Mouse (Mus musculus) kidney, adult 11 months (tissue): ENCODE results near the gene Pnma1.

Experiments used
- DNase-seq: peaks from one replicate; pipeline ENCODE4 v3.0.0; 2022

The Pnma1 gene

DNA sequence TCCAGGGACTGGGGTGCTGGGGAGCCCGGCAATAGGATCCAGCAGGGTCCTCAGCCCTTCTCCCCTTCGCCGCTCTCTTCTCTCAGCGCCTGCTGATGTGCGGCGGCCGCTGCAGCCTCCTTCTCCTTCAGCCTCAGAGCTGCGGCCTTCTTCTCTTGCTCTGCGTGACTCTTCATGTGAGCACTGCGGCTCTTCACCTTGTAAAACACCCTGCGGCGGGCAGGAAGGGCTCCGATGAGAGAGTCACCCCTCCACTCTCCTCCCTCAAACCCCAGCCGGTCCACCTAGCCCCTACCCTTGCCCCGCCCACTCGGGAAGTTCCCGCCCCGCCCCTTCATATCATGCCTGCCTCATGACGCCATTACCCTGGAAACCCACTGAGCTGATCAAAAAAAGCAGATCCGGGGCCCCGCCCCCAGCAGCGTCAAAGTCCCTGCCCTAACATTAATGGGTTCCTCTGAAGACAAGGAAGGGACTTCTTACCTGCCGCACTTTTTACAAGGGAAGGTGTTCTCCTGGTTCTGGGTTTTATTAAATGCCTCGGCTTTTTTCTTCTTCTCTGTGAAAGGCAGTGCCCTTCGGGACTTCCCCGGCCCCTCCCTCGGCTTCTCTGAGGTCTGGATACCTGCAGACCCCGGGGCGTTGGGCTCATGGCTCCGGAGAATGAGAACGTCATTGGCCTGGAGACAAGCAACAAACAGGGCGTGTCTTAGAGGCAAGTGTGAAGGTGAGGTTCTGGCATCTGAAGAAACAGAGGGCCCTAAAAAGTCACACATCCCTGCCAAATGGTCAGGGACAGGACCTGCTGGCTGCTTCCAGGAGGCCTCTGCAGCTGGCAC lies 4.3 kb upstream of the Pnma1 start:
- DNase-seq = peak; percentile 6

DNA sequence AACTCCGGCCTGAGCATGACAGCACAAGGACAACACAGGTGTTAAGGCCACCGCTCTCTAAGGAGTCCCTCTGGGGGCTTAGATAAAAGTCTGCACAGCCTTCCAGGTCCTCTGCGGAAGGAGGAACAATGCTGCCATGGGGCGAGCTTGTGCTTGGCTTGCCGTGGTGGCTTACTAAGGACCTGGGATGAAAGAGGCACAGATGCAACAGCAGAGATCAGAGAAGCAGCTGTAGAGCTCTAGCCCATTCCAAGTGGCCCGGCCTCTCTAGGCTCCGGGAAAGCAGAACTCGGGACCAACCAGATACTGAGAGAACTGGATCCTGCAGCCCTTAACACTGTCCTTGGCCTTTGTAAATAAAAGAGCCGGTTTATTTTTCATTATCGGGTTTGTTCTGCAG lies 3.6 kb upstream of the Pnma1 start:
- no peak for DNase-seq

DNA sequence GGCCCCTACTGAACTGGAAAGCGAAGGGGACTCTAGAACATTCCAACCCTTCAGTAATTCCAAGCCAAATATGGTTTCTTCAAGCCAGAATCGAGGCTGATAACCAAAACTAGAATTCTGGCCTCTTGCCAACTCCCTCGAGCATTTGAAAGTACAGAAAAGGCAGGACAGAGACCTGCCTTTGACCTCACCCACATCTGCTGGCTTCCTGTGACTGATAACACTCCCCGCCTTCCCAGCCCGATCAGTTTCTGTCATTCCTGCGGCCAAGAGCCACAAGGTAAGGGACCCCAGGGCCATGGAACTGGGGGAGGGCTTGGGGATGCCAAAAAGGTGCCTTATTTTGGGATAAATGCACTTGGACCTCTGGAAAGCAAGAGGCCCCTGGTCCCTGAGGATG lies 2.7 kb upstream of the Pnma1 start:
- peak; percentile 3 for DNase-seq

DNA sequence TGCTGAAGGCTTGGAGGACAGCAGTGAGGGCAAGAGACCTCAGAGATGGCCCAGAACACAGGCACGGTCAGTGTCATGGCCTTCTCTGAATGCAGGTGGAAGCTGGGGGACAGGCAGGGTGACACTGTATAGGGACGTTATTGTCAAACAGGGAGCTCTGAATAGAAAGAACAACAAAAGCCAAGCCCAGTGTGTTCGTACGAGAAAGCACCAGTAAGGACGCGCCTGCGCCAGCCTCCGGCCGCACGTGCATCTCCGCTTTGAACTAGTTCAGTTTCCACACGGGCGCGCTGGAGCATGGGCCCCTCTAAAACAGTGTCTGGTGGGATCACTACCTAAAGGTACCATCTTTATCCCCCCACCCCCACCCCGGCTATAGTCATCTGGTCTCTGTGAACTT lies 1.7 kb upstream of the Pnma1 start:
- DNase-seq = peak; percentile 1

DNA sequence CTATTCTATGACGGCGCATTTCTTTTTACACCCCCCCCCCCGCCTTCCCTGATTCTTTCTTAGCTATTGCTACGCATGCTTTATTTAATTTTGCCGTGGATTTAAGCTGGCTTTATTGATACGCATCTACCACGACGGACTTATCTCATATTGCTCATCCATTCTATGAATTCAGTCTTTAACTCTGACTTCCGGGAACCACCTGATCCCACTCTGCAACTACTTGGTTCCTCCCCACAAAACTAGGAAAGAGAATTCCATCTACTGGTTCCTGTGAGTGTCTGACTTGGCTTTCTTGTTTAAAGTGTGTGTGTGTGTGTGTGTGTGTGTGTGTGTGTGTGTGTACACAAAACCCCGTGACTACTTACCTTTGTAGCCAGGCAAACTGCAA lies 328 bp upstream of the Pnma1 start:
- no peak for DNase-seq

DNA sequence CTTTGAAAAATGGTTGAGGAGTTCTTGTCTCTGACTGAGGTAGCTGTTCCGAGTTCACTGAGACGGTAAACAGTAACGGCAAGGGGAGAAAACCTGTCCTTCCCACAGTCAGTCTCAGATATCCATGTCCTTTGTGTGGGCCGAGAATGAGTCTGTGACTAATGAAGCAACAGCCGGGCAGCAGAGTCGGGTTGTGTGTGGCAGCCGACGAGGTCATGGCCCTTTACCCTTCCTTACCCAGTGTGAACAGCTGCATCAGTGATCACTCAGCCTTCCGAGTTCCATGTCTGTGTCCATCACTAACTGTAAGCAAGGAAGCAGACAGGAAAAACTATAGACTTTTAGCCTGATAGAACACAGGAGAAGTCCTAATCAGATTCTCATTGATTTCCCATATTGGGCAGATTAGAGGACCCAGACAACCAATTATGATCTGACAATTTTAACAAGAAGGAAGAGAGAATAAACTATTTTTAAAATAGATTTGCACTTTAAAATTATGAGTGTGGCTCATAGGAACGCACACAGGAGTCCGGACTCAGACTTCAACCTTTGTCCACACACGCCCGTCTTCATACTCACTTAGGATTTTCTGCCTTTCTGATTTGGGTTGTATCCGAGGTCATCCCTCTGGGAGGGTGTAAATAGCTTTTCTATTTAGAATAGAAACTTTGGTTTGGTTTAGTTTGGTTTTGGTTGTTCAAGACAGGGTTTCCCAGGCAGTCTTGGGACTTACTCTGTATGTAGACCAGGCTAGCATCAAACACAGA lies 5.8 kb downstream of the Pnma1 start:
- peak; percentile 24 for DNase-seq

DNA sequence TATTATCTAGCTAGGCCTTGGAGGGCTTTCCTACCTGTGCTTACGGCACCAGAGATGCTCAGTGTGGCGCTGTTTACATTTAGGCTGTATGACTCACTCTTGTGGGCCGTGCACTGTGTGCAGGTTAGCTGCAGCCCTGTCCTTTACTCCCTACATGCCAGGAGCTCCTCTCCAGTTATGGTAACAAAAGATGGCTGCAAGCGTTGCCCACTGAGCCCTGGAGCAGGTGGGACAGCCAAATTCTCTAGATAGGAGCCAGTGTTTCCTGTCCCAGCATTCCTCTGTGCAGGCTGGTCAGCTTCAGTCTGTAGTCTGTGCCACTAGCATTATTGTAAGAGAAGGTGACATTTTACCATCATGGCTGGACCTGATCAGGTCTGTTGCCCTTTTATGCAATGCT lies 7.0 kb downstream of the Pnma1 start:
- DNase-seq = no peak

DNA sequence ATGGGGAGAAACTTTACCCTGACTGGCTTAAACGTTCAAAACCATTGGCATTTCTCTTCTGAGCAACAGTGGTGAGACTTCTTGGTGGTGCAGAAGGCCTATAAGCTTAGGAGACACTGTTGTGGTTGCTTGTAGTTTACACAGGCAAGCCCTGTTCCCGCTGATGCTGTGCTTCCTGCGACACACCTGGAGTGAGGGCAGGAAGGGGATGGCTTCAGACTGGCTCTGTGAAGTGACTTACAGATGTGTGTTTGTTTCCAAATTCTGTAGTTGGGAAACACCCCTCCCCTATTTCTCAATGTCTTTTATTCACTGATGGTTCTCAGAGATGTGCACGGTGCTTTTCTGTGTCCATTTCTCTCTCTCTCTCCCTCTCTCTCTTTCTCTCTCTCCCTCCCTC lies 8.2 kb downstream of the Pnma1 start:
- no peak for DNase-seq

DNA sequence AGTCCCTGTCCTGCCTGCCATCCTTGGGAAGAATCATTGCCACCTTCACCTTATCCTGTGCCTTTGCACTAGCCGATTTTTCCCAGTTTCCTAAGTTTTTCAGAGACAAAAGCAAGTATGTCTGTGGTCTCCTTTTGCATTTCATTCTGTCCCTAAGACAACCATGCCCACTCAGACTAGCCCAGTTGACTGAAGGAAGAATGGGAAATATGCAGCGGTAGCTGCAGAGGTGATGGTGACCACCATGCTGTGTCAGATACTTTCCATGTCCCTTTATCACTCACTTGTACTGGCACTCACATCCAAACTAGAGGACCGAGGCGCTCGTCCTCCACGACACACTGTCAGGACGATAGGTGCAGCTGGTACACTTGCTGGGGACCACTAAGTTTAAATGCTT lies 11.2 kb downstream of the Pnma1 start:
- no peak for DNase-seq

DNA sequence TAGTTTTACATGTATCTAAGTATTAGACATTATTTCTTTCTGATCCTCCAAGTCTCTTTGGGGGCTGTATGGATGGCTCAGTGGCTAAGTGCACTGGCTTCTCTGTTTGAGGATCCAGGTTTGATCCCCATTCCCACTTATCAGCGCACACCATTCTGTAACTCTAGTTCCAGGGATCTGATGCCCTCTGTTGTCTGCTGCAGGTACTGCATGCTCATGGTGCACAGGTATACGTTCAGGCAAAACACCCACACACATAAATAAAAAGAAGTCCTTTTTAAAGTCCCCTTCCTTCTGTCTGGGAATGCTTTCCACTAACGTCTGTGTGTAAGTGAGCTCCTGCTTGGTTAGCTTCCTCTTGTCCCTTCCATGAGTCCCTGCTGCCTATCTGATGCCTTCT lies 16.0 kb downstream of the Pnma1 start:
- DNase-seq = no peak

DNA sequence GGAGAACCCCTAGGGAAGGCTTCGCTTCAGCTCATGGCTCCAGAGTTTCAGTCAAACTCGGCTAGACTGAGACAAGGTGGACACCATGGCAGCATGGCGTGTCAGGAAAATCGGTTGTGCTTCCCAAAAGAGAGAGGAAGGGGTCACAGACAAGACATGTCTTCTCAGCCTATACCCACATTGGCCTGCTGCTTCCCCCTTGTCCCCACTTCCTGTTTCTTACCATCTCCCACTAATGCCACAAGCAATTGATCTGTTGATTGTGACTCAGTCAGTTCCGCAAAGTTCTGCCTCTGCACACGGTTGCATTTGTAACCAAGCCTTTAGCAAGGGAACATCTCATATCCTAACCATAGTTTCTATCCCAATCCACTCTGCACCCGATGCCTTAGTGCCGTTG lies 18.4 kb downstream of the Pnma1 start:
- DNase-seq = no peak

DNA sequence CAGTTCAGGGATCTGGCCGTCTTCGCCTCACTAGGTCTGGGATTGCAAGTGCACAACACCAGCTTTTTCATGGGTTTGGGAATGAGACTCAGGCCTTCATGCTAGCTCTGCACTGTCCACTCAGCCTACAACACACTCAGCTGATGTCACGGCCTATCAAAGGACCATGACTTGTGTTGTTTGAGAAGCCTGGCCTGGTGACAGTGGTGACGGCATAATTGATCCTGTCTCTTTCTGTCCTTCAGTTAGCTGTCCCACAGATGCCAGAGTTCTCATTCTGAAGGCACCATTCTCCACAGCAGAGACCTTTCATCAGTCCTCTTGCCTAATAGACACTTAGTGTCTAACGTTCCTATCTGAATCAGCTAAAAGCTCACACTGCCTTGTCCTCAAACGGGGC lies 19.7 kb downstream of the Pnma1 start:
- no peak for DNase-seq

DNA sequence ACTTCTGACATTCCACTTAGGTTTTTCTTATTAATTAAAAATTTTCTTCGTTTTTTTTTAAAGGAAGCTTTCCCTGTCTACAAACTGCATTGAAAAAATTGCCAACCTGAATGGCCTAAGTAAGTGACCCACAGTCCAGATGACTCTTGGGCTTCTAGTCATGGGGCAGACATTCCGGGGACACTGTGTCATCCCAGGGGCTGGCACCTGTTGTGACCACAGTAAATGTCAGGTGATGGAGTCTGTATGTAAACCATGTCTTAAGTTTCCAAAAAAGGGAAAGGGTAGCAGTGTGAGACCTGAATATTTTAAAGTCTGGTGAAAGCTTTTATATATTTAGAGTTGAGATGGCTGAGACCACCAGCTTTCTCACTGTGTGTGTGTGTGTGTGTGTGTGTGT lies 21.4 kb downstream of the Pnma1 start:
- DNase-seq = no peak

DNA sequence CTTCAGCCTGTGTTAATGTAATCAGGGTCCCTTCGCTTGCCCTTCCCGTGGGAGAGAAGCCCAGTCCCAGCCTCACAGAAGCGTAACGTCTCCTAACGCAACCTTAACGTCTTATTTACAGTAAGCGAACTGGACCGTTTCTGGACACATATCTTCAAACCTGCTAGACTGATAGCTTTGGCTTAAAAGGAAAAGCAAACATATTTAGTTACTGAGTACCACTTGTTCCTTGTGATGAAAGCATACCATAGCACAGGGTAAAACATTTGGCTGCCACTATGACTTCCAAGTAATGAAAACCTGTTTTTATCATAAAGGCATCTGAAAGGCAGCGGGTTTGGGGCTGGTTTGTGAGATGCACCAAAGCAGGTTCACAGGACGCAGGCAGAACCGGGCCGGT lies 22.4 kb downstream of the Pnma1 start:
- DNase-seq = no peak

DNA sequence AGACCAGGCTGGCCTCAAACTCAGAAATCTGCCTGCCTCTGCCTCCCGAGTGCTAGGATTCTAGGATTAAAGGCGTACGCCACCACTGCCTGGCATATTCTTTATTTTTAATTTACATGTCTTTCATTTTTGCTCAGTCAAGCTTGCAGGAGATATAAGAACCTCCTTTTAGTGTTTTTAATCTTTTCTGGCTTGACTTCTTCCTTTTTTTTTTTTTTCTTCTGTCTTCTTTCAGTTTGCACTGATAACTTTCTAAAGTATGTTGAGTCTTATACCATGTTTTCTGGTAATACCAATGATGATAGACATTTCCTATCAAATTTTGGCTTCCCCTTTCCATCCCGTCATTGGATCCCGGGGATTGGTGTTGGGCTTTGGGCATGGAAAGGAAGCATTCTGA lies 28.7 kb downstream of the Pnma1 start:
- no peak for DNase-seq

DNA sequence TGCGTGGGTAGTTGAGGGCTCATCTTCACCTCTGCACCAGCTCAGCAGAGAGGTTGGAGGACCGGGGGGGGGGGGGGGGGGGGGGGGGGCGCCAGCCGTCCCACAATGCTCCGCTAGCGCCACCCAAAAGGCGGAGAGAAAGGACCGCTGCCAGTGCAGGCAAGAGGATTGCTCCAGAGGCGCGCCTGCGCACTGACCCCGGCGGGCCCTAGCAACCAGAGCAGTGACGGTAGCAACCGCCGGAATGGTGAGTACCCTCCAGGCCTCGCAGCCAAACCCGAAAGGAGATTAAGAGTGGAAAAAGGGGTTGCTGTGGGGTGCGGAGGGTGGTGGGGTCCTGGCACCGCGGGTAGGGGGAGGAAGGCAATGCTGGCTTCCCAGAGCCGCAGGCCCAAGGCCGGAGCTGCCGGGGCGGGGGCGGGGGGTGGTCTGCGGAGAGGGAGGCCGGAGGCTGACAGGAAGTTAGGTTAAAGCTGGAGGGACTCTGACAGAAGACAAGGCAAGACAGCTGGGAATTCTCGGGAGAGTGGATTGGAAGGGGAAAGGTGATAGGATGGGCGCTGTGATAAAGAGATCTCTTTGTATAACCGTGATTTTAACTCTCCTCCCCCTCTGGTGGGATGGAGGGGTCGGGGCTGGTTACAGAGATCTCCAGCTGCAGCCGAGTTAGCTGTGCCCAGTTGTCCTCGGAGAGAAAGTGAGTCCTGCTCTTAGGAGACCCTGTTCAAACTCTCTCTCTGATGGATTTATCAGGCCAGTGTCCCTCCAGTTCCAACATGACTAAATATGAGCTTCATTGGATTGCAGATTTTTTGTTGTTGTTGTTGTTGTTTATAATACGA lies 33.9 kb downstream of the Pnma1 start, which contains the start of gene Dnal1:
TSS of gene Dnal1 (plus strand) at position 214 of the 842 bp plus-strand sequence.
- DNase-seq = peak; percentile 85

DNA sequence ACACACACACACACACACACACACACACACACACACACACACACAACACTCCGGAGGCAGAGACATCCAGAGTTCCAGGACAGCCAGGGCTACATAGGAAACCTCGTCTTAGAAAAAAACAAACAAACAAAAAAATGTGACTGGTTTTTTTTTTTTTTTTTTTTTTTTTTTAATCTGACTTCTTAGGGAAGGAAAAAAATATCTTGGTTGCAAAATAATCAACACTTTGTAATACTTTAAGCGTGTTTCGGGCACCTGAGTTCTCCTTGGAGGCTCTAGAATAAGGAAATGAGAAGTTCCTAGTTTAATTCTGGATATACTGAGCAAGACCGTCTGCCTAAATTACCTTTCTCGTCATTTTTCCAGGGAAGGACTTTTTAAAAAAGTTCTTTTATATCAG lies 34.6 kb downstream of the Pnma1 start:
- no peak for DNase-seq

DNA sequence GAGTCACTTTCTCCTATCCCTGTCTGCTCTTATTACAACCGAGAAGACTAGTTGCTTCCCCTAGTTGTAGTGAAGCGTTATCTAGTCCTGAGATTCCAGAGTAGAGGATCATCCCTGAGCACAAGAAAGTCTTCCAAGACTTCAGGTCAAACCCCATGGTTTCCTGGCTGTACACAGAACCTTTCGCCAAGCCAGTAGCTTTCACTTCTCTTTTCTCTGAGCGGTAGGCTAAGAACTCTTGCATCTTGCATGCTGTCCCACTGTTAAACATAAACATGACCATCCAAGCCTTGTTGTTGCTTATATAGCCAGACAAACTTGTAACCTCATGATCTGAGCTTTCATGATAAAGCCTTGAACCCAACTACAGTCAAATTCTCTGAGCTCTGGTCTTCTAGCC lies 37.5 kb downstream of the Pnma1 start:
- DNase-seq = no peak

DNA sequence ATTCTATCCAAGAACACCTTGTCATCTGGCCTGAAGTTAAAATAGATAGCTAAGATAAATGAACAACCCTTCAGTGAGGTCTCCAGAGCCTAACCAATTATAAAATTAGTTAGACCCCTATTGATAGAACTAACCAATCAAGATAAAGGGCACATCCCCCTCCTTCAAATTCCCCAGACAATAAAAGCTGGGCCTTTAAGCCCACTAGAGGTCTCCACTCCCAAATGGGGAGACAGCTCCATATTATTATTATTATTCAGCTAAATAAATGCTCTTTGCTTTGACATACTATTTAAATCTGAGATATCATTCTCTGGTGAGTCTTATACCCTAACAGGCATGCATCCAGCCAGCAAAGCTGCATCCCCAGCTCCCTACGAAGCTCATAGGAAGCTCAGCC lies 38.4 kb downstream of the Pnma1 start:
- DNase-seq = no peak

DNA sequence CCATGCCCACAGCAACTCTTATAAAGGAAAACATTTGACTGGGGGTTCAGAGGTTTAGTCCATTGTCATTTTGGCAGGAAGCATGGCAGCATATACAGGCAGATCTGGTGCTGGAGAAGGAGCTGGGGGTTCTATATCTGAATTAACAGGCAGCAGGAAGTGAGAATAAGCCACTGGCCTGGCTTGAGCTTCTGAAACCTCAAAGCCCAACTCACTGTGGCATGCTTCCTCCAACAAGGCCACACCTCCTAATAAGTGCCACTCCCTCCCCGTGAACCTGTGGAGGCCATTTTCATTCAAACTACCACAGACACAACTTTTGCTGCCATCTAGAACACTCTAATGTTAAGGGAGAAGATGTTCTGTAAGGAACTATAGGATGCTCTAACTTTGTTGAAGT lies 40.6 kb downstream of the Pnma1 start:
- no peak for DNase-seq

DNA sequence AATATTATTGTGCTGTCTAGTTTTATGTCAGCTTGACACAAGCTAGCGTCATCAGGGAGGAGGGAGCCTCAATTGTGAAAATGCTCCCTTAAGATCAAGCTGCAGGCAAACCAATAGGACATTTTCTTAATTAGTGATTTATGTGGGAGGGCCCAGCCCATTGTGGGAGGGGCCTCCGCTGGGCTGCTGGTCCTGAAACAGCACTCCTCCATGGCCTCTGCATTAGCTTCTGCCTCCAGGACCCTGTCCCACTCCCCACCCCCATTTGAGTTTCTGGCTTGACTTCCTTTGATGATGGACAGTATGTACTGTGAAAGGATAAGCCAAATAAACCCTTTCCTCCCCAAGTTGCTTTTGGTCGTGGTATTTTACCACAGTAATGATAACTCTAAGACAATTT lies 41.3 kb downstream of the Pnma1 start:
- no peak for DNase-seq

DNA sequence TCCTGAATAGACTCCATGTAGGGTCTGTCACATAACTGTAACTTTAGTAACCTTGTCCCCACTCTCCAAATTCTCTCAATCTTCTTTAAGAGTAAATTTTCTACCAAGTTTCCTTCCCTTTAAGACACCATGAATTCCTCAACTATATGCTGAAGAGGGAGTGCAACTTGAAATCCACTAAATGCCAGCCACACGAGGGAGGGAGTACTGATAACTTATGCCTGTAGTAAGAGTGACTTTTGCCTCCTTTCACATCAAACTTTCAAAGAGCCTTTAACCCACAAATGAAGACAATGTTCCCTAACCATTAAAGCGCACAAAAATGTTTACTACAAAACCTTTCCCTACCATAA lies 46.8 kb downstream of the Pnma1 start:
- no peak for DNase-seq

DNA sequence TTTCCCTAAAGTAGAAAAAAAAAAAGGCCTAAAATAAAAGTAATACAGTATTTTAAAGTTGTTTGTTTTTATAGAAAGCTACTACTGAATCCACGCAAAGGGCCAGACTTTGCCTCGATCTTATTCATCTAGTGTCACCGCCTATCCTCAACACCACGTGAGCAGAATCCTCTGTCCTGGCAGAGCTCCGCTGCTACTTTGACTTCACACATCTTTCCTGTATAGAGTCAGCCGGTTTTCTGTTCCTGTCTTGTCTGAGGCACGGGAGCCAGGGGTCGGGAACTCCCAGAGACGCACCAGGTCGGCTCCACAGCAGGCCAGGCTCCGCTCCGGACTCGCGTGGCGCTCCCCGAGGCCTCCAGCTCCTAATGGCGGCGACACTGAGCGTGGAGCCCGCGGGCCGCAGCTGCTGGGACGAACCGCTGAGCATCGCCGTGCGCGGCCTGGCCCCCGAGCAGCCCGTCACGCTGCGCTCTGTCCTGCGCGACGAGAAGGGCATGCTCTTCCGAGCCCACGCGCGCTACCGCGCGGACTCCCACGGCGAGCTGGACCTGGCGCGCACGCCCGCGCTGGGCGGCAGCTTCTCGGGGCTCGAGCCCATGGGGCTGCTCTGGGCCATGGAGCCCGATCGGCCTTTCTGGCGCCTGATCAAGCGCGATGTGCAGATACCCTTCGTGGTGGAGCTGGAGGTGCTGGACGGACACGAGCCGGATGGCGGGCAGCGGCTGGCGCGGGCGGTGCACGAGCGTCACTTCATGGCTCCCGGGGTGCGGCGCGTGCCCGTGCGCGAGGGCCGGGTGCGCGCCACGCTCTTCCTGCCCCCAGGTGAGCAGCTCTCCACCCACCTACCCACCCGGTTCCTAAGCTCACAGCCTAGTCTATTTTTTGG lies 47.4 kb downstream of the Pnma1 start, which contains the start of gene Acot6:
TSS of gene Acot6 (plus strand) at position 51 of the 889 bp plus-strand sequence.
- DNase-seq = peak; percentile 30
